Mouse (Mus musculus): Measurements from ENCODE around the gene Reln.

Gene Reln

GRCm38 (mm10) chr5:22116922-22117321 is 227.6 kb downstream of the Reln start:
- DNase-seq (ENCODE audit: low spot score in 2 of 2), result no peak

GRCm38 (mm10) chr5:22106811-22107485 is 237.6 kb downstream of the Reln start:
- DNase-seq (ENCODE audit: low spot score in 2 of 2), result peak in 1 of 2 experiments; percentile 11

DNA sequence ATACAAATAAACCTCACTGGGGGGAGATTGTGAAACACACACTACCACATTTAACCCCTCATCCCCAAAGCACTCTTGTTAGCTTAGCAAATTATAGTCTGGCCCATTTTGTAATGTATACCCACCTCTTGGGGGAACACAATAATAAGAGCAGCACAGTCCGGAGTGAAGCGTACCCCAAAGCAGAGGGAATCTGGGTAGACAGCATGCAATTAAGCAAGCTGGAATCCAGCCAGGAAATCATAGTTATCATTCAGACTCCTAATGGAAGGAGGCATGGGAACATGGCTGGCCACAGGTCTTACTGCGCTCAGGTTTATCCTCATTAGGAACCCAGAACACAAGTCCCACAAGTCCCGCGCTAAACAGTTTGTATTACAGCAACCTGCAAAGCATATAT is 249.5 kb downstream of the Reln start:
- no peak for DNase-seq (ENCODE audit: low spot score in 2 of 2)

DNA sequence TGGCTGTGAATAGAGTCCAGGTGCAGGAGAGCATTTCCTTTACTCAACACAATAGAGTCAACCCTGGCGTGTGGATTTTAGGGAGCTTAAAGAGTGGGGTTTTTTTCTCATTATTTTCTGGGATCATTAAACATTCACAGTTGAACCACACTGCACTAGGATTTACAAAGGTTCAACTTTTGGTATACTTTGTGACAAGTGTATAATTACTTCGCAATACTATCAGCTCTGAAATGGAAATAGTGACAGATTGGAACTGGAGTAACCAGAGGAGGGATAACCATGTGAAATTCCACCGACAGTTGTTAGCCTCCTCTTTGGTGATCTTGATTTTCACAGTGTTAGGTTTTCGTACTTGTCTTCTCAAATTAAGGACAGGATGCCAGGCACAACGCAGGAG is 250.5 kb downstream of the Reln start:
- no peak for DNase-seq (ENCODE audit: low spot score in 2 of 2)

DNA sequence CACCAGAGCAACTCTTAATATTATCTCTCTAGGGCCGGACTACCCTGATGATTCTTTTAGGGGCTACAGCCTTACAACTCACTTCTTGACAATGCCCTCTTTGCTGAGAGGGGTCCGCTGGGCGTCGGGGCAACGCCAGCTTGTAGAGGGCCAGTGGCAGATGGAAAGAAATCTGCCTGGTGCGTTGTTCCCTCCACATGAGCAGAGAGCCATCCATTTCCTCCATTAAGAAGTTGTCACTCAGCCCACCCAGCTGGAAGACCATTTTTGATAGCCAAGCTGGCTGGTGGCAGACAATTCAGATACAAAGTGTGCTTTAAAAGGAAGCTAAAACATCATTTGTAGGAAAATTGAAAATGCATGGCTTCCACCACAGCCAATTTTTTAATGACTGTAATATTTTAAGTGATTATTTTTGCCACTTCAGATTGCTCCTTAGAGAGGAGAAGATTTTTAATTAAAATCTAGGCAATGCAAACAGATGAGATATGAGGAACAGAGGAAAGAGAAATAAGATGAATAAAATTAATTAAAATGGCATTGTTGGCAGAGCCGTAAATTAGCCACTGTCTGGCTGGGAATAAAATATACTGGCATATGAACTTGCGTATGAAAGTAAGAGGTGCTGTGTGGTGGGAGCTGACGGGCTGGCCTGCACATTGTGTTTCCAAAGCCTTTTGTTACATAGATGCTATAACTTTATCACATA is 251.2 kb downstream of the Reln start:
- no peak for DNase-seq (ENCODE audit: low spot score in 2 of 2)

DNA sequence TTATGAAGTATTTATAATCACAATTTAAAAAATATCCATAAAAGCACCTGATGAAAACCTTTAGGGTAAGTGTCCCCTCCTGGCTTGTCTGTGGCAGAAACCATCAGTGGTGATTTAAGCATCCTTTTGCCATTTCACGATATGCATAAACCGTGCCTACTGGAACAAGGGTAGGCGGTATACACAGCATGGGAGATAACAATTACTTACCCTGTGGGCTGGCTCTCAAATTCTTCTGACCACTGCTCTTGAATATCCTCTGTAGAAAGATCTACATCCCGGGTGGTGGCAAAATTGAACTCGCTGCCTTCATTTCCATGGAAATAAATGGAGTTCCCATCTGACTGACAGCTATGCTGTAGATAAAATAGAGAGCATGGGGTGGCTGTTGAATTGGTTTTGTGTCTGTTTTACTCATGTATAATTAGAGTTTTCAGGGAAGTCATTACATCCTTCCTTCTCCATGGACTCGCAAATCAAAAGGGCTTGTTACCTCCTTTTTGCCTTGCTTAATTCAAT is 264.0 kb downstream of the Reln start:
- DNase-seq (ENCODE audit: low spot score in 2 of 2), result no peak

- no peak for DNase-seq (ENCODE audit: low spot score in 2 of 2)
Measured at GRCm38 (mm10) chr5:22074971-22075370, 269.5 kb downstream of the Reln start.

DNA sequence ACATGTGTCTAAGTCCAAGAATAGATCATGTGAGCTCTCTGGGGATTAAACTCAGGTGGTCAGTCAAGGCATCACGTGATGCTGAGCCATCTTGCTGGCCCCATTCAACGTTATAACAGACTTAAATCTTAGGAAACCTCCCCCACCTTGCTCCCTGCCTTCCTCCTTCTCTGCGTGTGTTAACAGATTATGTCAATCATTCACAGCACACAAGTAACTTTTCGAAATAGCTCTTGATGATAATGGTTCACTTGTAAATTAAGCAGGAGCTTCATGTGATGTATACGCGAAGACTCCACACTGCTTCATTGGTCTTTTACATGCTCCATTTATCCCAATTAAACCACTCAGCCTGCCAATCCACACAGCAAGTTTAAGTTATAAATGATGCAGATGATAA is 271.9 kb downstream of the Reln start:
- DNase-seq (ENCODE audit: low spot score in 2 of 2), result no peak

DNA sequence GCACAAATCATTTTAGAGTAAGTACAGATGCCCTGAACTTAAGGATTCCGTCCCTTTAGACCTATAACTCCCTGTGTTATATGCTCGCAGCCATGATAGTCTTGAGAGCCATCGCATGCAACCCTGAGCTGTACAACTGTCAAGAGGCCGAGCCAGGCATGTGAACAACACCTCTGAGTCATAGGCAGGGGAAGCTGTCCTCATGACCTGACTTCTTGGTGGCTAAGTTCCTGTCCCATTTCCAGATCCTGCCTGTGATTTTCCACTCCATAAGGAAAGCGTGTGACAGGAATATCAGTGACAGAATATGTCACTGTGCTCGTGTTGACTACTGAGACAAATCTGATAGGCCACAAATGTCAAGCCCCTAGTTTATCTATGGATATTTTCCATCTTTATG is 285.3 kb downstream of the Reln start:
- DNase-seq (ENCODE audit: low spot score in 2 of 2), result no peak

DNA sequence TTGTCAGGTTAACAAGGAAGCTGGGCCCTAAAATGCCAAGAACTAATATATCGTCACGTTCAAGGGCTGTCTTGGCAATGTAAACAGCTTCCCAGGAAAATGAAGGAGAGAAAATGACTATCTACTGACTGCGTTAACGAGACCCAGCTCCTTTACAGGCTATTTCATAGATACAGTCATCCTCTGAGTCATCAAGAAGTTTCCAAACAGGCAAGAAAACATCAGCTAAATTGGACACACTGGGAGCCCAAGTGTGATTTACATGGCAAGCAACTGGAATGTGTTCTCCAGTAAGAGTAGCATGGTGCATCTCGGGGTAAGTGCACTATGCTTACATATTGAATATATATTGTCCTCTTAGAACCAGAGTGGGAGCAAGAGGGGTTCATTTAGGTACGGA is 302.7 kb downstream of the Reln start:
- no peak for DNase-seq (ENCODE audit: low spot score in 2 of 2)

DNA sequence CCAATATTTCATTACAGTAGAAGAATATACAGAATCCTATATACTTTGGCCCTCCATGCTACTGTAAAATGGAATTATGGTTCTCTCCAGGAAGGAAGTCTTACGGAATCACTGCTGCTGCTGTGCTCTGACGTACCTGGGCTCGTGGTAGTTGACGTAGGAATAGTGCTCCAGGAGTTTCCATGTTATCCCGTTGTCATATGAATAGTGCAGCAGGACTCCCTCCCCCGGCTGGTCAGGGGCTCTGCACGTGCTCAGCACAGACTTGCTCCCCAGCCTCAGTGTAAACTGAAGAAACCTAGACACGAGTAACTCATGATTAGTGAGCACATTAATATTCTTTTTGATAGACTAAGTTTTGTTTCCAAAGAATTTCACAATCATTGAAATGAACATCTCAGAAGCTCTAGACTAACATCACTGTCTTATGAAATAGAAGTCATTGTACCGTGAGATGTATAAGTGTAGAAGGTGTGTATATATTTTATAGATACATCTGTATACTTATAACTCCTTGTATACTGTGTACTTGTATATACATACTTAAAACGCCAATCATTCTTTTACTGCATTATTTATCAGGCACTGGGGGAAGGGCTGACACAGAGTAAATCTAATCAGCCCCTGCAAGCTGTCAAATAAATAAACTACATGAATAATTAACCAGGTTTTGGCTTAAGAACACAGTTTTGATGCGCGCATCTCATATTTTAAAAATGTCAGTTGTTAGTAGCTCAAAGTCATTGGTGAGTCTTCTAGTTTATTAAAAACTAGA is 304.9 kb downstream of the Reln start:
- no peak for DNase-seq (ENCODE audit: low spot score in 2 of 2)

DNA sequence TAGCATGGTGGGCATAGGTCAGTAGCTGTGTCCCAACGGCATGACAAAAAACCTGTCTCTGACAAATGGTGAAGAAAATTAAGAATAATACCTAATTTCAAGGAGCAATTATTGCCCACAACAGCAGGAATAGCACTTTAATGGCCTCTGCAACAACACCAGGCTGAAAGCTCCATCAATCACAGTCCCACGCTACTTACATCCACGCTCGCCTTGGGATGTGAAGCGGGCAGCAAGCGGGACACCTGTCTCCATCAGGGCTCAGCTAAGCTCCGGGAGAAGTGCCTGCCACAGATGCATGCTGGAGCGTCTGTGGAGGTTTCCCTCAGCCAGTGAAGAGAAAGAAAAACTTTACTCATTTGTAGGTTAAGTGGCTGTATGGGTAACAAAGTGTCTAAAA is 309.3 kb downstream of the Reln start:
- DNase-seq (ENCODE audit: low spot score in 2 of 2), result no peak

- no peak for DNase-seq (ENCODE audit: low spot score in 2 of 2)
Measured at GRCm38 (mm10) chr5:22033039-22033438, 311.5 kb downstream of the Reln start.

DNA sequence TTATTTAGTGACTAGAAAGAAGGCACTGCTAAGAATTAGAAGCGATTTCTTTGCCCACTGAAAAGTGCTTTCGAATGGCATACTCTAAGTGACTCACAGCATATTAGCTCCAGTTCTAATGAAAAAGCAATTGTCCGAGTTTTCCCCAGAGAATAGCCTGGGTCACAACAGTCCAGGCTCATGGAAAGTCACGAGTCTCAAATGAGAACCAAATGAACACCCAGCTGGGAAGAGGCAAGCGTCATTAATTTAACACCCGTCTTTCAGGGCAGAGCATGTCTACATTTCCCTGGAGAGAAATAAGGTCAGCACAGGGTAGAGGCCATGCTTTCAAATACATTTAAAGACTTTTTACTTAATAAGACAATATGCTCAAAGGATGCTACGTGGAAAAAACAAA is 312.8 kb downstream of the Reln start:
- no peak for DNase-seq (ENCODE audit: low spot score in 2 of 2)

GRCm38 (mm10) chr5:22028379-22028778 is 316.1 kb downstream of the Reln start:
- no peak for DNase-seq (ENCODE audit: low spot score in 2 of 2)

- DNase-seq (ENCODE audit: low spot score in 2 of 2), result no peak
Measured at GRCm38 (mm10) chr5:22027240-22027875, 317.1 kb downstream of the Reln start.

DNA sequence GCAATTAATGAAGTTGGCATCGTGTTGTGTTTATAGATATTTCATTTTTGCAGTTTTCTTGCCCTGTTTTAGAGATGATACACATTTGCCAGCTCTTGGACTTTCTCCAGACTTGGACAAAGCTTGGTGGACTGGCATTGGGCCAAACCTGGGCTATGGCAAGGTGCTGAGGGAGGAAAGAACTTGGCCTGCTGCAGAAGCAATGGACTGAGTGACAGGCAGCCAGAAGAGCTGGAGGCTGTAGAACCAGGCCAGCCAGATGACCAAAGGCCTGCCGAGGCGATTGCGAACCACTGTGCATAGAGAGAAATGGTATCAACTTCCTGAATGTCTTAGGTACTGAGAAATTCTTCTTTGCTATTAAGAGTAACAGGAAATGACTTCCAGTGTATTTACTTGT is 318.8 kb downstream of the Reln start:
- no peak for DNase-seq (ENCODE audit: low spot score in 2 of 2)

- no peak for DNase-seq (ENCODE audit: low spot score in 2 of 2)
Measured at GRCm38 (mm10) chr5:22024108-22024507, 320.4 kb downstream of the Reln start.

- no peak for DNase-seq (ENCODE audit: low spot score in 2 of 2)
Measured at GRCm38 (mm10) chr5:22017896-22018295, 326.6 kb downstream of the Reln start.

GRCm38 (mm10) chr5:22014459-22014858 is 330.0 kb downstream of the Reln start:
- no peak for DNase-seq (ENCODE audit: low spot score in 2 of 2)

- DNase-seq (ENCODE audit: low spot score in 2 of 2), result no peak
Measured at GRCm38 (mm10) chr5:22009142-22009541, 335.4 kb downstream of the Reln start.

Measured in right cerebral cortex, adult 2 months (tissue).